Mouse (Mus musculus) left cerebral cortex, adult 9 months (tissue): ENCODE measurements around the gene Zbtb39.

Experiments used
- DNase-seq, 2 experiments: peaks; one replicate each; pipeline ENCODE4 v3.0.0; 2022; ENCODE audit warnings: low spot score in 2 of 2

Zbtb39 gene

DNA sequence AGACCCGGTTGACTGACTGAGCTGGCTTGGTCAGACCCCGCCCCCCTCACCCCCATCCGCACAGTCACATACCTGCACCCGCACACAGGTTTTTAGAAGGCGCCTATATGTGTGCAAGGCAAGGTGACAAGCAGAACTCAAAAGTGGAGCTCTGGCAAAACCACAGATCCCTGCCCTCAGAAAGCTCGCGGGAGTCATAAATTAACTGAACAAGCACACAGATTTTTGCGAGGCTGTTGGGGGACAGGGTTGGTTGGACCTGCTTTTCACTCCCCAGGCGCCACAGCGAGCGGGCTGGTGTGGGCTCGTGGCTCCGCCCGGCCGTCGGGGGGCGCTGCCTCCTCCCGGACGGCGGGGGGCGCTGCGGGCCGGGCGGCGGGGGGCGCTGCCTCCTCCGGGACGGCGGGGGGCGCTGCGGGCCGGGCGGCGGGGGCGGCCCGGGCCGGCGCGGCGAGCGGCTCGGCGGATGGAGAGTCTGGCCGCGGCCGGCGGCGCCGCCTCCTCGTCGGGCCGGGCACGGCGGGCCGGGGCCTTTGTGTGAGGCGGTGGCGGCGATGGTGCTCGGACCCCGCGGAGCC, at the start of gene Zbtb39:
TSS of gene Zbtb39 (plus strand) at position 456 of the 578 bp plus-strand sequence.
- DNase-seq, result peak in 1 of 2 experiments; percentile 58

- DNase-seq, result no peak
These were observed 48.3 kb upstream of the Zbtb39 start for GRCm38 (mm10) chr10:127691053-127691452.

- no peak for DNase-seq
These were observed 44.7 kb upstream of the Zbtb39 start for GRCm38 (mm10) chr10:127694636-127695035.

- no peak for DNase-seq
These were observed 43.6 kb upstream of the Zbtb39 start for GRCm38 (mm10) chr10:127695775-127696174.

GRCm38 (mm10) chr10:127698966-127699365, 40.4 kb upstream of the Zbtb39 start:
- DNase-seq, result no peak

DNA sequence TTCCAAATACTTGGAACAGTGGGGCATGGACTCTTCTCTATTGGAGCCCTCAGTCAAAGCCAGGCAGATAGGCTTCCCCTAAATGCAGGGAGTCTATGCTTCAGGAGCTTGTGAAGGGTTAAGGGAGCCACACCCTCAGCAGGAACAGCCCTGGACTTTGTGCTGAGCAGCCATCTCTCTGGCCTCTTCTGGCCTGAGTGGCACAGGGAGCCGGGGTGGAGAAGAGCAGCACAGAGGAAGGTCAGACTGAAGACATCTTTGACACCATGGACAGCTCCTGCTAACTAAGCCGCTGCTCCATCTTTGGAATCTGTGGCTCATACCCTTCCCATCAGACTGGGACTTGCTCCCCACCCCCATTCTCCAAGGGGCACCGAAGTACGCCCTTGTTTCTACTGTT, 36.0 kb upstream of the Zbtb39 start:
- no peak for DNase-seq

DNA sequence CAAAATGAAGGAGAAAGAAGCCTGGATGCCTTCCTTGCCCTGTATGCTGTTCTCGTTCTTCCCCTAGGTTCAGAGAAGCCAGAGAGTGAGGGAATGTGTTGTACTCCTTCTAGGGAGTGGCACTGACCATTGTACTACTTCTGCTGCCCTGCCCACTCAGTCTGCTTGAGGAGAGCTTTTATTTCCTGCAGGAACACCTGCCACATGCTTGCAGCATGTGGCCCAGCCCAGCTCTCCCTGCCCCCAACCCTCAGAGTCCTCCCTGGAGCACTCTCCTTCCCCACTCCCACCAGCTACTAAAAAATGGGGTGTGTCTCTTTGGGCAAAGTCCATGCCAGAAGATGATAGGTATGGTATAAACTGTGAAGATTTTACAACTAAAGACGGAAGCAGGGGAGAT, 35.0 kb upstream of the Zbtb39 start:
- no peak for DNase-seq

DNA sequence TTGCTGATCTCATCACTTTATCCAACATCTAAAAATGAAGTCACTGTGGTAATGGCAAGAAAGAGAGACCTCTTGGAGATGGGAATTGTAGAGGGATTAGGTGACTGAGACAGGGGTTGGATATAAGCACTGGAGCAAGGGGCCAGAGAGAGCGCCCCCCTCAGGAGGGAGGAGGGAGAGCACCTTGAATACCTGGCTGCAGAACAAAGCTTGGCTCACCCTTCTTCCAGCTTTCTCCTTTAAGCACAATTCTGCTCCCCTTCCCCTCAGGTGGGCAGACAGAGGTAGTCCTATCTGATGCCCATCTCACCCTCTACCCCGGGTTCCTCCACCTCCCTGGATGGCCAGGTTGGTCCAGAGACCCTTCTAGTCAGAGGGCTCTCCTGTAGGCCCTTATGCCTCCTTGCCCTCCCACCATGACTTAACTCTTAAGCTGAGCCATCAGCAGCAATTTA, 34.5 kb upstream of the Zbtb39 start, which contains the start of gene Myo1a:
TSS of gene Myo1a (plus strand) at position 405 of the 455 bp plus-strand sequence.
- DNase-seq, result no peak

GRCm38 (mm10) chr10:127705783-127706182, 33.6 kb upstream of the Zbtb39 start:
- no peak for DNase-seq

DNA sequence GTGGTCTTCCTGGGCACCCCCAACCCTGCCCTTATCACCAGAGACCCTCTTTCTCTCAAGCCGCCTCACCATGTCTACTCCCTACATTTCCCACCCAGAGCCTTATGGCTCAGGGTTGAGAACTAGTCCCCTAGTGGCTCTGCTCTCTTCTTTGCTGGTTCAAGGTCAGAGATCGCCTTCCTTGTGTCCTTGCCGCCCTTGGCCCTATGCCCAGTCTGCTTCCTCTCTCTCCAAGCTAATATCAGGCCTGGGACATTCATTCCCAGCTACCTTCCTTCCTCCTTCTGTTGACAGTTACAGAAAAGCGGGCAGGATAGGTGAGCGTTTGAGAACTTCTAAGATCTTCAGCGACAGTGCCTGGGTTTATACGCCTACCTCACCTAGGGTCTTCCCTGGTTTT, 31.6 kb upstream of the Zbtb39 start:
- no peak for DNase-seq

GRCm38 (mm10) chr10:127708850-127709370, 30.4 kb upstream of the Zbtb39 start:
- no peak for DNase-seq

- no peak for DNase-seq
These were observed 29.0 kb upstream of the Zbtb39 start for GRCm38 (mm10) chr10:127710331-127710730.

DNA sequence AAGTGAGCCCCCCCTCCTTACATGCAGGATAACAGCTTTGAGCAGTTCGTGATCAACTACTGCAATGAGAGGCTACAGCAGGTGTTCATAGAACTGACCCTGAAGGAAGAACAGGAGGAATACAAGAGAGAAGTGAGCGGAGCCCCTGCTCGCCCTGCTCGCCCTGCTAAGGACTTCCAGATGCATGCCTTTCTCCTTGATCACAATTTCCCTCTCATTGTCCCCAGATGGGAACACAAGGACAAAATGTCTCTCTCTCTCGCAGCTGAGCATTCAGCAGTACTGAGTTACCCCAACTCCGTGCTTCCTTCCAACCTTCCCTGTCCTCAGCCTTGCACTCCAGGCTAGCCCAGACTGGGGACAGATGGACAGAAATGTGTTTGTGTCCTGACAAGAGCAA, 26.6 kb upstream of the Zbtb39 start:
- no peak for DNase-seq

DNA sequence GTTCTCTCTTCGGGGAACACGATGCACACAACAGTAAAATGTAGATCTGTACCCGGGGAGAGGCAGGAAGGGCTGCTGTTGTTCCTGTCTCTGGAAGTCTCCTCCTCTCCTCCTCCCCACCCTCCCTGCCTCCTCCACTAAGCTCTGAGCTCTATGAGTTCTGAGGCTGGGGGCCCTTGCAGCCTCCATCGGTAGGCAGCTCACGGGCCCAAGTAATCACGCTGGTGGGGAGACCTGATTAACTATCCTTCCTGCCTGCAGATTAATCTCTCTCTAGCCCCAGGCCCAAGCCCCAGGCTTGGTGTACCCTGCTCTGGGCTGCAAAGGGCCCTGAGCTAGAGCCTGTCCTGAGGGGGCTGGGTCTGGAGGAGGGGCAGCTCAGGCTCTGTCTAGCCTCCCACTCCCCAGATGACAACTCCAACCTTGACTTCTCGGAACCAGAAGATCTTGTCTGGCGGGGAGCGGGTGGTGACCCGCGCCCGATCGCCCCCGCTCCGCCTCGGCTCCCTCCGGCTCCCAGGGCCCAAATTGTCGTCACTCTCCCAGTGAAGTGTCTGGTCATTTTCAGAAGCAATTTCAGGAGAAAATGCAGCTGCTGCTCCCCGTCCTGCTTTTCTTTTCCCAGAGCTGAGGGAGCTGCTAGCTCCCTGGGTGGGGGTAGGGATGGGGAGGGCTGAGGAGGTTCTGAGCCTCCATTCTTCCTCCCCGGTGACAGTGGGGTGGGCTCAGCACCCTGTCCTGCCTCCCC, 17.5 kb upstream of the Zbtb39 start:
- DNase-seq, result no peak

GRCm38 (mm10) chr10:127724178-127724577, 15.2 kb upstream of the Zbtb39 start, which contains the start of gene Tac2:
Tac2 (plus strand) TSS chr10:127724478.
- DNase-seq, result no peak

GRCm38 (mm10) chr10:127725136-127725535, 14.2 kb upstream of the Zbtb39 start:
- no peak for DNase-seq

GRCm38 (mm10) chr10:127728437-127728836, 10.9 kb upstream of the Zbtb39 start:
- DNase-seq, result peak in 1 of 2 experiments; percentile 40

GRCm38 (mm10) chr10:127730285-127730932, 8.9 kb upstream of the Zbtb39 start:
- DNase-seq, result no peak

DNA sequence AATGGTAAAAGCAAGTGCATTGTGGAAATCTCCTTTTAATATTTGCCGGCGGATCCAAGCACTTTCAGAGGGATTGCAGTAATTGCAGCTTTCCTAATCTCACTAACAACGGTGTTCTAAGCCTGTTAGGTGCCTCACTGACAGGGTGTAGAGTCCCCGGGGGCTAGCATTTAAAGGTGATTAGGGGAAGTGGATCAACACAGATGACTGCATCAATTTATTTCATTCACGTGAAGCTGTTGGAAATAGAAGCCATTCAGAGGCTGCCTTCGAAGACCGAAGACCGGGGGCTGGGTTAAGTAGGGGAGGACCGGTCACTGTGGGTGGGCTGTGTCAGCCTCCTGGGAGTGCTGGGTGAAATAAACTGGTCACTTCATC, 8.4 kb upstream of the Zbtb39 start:
- no peak for DNase-seq

DNA sequence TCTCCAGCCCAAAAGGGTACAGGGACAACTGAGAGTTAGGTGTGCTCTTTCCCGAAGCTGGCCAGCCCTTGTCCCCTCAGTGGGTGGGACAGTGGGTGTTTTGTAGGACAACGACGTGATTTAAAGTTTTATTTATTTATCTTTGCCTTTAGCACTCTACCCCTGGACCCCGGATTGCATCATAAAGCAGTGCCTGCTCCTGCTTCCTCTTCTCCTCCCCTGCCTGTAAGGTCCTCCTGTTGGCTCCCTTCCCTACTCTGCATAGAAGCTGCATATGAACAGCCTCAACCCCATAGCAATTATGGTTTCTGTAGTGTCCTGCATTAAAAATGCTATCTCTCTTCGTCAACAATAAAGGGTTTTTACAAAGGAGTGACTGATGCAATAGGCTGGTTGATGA, 7.9 kb upstream of the Zbtb39 start:
- DNase-seq, result no peak

DNA sequence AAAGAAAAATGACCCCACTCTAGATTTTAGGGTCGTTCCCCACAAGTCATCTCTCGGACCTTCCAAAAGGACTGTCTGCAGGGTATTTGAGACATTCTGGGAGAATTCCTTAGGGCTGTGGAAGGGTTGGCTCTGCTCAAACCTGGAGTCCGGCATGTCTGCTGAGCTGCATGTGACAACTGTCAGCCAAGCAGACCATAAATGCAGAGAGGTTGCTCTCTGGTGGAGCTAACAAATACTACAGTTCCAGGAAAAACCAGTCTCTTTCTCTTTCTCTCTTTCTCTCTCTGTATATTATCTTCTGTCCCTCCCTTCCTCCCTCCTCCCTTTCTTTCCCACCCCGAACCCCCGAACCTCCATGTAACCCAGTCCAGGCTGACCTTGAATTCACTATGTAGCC, 4.9 kb upstream of the Zbtb39 start:
- DNase-seq, result no peak

GRCm38 (mm10) chr10:127736266-127736665, 3.1 kb upstream of the Zbtb39 start:
- no peak for DNase-seq

GRCm38 (mm10) chr10:127736916-127737315, 2.4 kb upstream of the Zbtb39 start:
- DNase-seq, result no peak
